Mouse (Mus musculus) erythroid progenitor cell, adult 5-6 weeks (primary cell): ENCODE results near the gene Cplx3. TPM values are rescaled to one million over a fixed set of nuclear protein-coding genes. Genes with fewer than 3 reads are reported as not detected.
A peak's percentile ranks its signal among the peaks of the same experiment; 100 is the strongest.

ENCODE experiments used
- ATAC-seq: replicated peaks from 2 replicates; pipeline ENCODE4 v1.8.0; 2016; ENCODE audit warnings: moderate number of reproducible peaks, mild to moderate bottlenecking, moderate TSS enrichment, inconsistent platforms; ENCODE audit not compliant: poor library complexity, low FRiP score, severe bottlenecking
- total RNA-seq, 2 experiments: library from RNA; stranded (forward) in 1 of 2; stranded (reverse) in 1 of 2; fragments of 150-400 nt in 1 of 2; fragments of 186-747, 209-891 nt in 1 of 2; gene quantifications; 2 replicates each; pipeline versions ENCODE4 v1.2.3 to v1.2.4; 2015 to 2017; ENCODE audit warnings: low replicate concordance in 2 of 2

The Cplx3 gene
- total RNA-seq (2015; ENCODE audit: low replicate concordance) (not detected in 2 replicates), total RNA-seq (2017; ENCODE audit: low replicate concordance) (not detected in 2 replicates)

DNA sequence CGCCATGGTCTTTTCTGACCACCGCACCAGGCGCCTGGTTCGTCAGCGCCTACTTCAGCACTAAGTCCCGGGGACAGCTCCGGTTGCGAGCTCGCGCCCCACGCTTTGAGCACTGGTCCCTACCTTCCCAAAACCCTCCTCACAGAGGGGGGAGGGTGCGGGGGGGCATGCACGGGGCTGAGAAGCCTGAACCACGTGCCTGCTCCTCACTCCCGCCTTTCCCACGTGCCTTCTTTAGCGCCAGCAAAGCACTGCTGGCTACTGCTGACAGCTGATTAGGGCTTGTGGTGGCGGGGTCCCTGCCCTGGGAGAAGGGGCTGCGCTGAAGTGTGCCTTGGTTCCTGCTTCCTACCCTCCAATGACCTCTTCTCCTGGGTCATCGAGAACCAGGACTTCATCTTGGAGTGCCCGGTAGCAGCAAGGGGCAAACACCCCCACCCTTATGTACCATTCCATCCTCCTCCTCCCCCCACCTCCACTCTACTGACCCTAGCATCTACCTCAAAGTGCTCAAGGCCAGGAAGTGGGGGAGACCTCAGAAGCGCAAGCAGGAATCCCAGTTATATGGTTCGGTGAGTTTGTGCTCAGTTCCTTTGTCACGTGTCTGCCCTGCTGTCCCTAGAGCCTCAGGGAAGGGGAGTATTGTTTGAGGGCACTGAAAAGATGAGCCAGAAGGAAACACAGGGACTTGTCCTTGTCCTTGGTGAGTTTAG, at the start of gene Cplx3:
Gene Cplx3, minus strand, starts transcription at position 143 of the 713 bp plus-strand sequence.
- no peak for ATAC-seq

DNA sequence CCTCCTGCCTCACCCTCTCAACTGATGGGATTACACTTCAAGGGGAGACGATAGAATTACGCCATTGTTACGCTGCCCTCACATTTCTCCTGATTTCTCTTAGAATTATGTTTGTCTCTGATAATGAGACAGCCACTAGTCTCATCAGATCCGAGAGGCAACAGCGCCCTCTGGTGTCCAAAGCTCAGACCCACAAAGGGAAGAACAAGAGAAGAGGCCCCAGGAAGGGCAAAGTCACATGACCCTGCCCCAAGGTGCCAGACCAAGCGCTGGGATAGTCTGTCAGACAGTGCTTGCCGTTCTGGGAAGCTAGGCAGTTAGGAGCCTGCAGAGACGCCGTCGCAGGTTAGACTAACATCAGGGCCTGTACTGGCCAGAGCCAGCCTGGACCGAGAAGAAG, 49.7 kb upstream of the Cplx3 start:
- peak; percentile 71 for ATAC-seq

DNA sequence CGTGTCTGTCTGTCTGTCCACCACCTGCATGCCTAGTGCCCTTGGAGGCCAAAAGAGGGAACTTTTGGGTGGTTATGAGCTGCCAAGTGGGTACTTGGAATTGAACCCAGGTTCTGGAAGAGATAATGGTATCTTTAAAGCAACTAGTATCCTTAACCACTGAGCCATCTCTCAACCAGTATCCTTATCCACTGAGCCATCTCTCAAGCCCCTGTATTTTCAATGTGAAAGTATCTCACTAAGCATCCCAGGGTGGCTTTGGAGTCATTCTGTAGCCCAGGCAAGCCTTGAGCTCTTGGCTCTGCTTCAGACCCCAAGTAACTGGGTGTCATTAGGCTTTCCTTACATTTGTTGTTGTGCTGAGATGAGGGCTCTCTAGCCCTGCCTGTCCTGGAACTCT, 48.9 kb upstream of the Cplx3 start:
- ATAC-seq: no peak

DNA sequence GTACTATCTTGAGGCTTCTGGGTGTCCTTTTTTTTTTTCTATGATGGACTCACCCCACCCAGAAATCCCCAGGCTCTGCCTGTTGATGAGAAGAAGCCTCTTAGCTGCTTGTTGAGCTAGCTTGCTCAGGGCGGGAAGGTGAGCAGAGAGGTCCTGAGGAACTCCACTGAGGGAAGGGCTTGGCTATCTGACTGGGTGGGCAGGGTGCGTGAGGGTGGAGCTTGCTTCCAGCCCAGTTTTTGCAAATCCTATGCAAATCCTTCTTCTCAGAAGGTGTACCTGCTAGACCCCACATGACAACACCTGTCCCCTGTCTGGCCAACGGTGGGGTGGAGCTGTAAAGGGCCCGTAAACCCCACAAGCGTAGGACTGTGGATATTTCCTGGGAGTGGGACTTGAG, 47.2 kb upstream of the Cplx3 start, which contains the start of gene Csk:
Gene Csk, minus strand, starts transcription at position 349 of the 400 bp plus-strand sequence.
- no peak for ATAC-seq

DNA sequence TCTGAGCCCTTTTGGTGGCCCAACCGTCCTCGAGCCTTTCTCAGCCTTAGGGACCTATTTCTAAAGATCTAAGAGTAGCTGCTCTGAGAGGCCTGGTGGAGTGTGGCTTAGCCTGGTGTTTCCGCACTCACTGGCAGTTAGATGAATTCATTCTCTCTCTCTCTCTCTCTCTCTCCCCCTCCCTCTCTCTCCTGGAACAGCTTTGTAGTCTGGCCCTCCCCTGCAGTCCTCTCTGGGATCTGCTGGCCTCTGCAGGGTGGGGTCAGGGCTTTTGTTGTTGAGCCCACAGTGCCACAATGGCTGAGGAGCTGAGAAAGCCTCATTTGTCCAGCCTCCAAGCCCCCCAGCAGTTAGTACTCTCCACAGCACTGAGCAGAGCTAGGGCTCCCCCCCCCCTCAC, 46.8 kb upstream of the Cplx3 start:
- ATAC-seq: no peak

DNA sequence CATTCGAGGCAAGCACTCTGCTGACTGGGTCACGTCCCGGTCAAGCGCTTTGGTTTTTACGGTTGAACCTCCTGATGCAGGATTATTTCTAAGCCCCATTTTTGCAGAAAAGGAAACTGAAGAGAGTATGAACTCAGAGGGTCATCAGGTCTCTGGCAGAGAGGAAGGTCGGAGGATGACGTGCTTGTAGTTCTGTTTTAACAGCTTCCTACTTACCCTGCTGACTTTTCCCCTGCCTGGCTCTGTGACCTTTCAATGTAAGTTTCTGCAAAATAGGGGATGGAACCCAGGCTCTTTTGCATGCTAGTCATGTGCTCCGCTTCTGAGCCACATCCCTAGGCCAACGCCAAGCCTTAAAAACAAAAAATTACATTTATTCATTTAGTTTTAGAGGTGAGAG, 46.3 kb upstream of the Cplx3 start:
- no peak for ATAC-seq

DNA sequence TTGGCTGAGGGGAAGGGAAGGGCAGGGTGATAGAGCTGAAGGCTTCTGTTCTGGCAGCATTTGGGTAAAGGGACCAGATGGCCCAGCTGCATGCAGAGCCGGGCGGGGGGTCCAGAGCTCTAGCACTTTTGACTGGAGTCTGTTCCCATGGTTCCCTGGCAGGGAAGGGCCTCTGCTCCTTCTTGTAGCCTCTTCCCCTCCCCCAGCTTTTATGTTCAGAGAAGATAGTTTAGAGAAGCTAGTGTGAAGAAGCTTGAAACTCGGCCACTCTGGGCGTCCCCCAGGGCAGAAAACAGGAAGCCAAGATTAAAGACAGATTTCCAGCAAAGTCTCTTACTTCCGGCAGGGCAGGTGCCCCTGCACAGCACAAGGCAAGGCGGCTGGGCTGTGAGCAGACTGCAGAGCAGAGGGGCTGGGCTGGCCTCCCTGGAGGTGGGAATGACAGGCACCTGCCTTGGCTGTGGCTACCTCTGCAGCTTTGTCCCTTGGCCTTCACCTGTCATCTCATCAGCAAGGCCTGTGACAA, 44.8 kb upstream of the Cplx3 start:
- ATAC-seq: no peak

DNA sequence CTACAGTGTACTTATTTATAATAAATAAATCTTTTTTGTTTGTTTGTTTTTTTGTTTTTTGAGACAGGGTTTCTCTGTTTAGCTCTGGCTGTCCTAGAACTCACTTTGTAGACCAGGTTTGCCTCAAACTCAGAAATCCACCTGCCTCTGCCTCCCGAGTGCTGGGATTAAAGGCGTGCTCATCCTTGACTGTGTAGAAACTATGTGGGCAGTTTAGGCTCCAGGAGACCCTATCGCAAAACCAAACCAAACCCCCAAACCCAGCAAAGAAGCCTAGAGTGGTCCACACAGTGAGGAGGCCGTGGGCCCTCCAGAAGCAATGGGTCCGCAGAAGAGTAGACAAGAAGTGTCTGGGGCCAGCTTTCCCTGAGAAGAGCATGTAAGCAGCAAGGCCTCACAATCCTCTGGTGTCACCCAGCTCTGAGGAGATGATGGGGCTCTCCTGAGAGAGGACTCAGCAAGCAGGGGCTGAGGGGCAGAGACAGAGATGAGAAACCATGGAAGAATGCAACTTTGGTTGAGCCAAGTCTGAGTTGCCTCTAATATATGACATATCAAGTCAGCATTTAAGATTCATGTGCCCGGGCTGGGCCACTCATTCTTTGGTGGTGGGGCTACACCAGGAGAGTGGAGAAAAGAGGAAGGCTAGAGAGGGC, 44.2 kb upstream of the Cplx3 start:
- ATAC-seq: no peak

DNA sequence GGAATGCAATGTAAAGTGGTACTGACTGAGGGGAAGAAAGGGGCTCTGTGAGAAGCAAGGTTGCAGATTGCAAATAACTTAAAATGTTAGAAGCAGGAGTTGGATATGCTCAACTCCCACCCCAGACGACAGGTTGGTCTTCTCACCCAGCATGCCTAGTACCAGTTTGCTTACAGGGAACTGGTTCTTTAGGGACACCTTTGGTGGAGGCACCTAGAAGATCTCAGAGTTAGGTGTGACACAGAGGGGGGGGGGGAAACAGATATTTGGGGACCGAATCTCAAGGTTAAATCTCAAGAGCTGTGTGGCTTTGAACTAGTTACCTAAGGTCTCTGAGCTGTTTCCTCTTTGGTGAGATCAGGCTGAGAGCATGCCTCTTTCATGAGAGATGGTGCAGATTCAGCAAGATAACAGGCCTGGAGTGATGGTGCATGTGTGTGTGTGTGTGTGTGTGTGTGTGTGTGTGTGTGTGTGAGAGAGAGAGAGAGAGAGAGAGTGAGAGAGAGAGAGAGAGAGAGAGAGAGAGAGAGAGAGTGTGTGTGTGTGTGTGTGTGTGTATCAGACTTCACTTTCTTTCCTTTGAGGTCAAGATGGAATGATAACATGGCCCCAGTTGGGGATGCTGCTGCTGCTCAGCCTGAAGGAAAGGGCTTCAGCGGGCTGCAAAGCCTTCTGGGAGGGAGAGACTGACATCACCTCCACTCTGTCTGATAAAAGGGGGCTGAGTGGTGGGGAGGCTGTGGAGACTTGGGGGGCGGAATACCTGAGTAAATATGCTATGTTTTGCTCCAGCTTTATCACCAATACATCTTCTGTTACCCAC, 41.4 kb upstream of the Cplx3 start:
- no peak for ATAC-seq

DNA sequence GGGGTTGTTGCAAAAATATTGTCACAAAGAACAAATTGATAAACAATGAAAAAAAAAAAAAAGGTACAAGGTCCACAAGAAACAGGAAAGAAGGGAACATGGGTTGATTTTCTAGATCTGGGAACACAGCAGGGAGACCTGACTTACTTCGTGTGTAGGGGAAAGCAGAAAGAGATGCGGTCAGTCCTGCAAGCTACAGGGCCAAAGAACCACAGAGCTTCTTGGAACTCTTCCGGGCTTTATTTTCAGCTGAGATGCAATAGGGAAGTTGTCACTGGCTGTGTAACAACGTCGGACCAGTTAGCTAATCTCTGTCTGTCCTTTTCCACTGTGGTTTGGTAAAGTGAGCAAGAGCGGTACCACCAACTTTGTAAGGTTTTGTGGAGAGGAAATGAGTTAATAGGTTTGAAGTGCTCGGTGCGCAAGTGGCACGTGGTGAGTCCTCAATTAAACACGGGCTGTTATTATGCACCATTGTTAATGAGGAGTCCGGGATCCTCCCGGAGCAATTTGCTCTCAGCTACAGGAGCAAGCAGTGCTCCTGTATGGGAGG, 40.5 kb upstream of the Cplx3 start:
- no peak for ATAC-seq

DNA sequence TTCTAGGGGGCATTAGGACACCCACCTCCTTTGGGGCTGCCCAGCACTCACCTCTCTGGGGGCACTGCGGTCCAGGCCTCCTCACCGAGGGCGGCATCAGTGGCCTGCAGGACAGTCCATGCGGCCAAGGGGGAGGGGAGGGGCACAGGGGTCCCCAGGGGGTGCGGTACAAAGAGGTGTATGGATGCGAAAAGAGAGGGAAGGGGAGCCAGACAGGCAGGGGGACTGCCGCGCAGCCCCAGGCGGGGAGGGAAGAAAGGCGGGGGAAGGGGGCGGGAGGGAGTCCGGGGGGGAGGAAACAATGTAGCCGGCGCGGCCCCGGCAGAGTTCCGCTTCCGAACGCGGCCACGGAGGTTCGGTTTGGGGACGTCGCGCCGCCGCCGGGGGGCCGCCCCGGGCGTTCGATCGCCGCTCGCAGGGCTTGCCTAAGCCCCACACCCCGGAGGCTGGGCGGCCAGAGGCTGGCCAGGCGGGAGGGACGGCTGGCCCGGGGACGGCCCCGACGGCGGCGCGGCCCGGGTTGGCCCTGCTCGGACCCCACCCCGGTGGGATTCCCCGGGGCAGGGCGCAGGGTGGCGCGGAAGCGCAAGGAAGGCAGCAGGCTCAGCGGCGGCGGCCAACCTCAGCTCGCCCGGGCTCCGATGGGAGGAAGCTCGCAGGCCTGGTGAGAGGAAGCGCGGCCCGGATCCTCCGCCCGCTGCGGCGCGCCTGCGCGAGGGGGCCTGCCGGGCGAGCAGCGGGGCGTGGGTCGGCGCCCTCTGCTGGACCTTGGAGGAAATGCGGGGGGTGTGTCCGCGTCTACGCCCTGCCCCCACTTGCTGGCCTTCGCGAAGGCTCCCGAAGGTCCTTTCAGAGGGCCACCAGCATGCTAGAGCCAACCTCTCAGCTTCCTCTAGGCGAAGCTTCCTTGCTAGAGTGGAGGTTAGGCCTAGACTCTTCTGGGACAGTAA, 39.1 kb upstream of the Cplx3 start:
- peak; percentile 74 for ATAC-seq

DNA sequence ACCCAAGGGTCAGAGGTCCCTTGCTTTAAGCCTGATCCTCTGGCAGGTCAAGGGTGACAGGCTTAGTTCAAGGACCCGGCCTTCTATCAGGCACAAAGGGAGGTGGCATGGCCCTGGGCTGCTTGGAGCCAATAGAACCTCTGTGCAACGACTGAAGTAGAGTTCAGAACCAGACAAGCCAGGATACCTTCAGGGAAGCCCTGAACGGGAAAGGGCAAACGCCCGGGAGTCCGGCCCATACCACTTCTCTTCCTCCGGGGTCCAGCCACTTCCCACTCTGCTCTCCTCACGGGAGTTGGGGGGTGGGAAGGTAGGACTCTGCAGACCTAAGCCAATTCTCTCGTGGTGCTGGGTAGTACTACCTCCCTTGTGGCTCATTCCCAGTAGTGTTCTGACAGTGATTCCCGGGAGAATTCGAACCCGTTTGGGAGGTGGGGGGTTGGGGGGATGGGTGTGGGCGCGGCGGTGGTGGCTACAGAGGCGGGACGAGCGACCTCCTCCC, 38.4 kb upstream of the Cplx3 start:
- ATAC-seq: no peak

DNA sequence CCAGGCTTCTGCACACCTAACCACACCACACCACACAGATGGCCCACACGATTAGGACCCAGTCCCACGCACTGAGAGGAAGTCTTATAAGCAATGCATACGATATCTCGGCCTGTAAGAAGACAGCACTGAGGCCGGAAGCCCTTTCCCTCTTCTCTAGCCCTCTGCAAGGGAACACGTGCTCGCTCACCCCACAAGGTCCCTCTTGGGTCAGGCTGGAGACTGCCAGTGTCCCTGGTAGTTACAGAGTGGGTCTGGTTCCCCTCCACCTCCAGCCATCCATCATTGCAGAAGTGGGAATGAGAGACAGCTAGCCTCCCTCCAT, 37.7 kb upstream of the Cplx3 start:
- peak; percentile 41 for ATAC-seq

DNA sequence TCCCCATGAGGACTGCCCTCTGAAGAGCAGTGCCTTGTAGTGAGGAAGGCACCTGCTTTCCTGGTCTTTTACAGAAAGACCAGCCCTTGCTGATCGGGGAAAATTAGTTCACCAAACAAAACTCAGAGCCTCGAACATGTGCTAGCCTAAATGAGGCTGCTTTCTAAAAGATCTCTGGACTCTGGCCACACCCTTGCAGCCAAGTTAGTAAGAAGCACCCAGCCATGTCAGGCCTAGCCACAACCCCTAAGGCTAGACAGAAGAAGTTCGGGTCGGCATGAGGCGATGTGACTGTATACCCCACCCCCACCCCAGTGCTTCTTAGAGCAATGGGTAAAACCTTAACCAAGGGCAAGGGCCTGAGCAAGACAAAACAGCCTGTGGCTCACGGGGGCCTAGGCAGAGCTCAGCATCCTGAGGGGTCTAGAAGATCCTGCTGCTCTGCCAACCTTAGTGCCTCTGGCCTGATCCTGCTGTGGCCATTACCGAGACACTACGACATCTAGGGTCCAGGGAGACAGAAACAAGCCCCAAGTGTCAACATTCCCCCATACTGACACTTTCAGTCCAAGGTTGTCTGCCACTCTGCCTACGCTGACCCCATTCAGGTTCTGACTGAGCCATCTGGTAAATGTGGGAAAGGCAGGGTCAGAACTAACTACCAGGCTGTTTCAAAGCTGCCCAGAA, 37.2 kb upstream of the Cplx3 start:
- ATAC-seq: 0 out of 2 replicates have a peak, but pooled peaks have one; percentile 28

DNA sequence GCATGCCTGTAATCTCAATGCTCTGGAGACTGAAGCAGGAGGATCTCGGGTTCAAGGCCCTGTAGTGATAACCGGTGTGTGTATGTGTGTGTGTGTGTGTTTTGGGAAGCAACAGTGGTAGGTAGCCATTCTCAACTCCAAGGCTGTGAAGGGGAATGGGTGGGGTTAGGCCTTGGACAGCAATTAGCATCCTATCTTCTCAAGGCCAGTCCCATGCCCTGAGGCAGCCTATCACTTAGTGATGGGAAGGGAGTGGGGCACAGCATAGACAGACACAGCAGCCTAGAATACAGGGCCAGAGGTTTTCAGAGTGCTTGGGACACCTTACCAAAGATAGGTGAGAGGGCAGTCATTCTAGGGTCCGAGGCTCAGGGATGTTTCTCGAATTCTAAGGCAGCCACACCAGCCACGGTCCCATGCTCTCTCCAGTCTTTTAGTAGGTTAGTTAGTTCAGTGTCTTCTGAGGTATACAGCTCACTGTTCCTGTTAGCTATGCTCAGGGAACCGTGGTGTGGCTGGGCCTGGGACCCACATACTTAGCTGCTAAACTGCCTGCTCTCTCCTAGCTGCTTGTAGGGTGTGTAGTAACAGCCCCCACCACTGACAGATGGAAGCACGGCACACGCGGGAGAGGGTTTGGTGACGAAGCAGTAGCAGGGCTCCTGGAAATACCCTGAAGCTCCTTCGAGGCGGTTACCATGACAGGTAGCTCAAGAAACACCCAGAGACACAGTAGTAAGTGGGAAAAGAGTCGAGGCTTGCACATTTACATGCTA, 35.9 kb upstream of the Cplx3 start:
- ATAC-seq: peak; percentile 28

DNA sequence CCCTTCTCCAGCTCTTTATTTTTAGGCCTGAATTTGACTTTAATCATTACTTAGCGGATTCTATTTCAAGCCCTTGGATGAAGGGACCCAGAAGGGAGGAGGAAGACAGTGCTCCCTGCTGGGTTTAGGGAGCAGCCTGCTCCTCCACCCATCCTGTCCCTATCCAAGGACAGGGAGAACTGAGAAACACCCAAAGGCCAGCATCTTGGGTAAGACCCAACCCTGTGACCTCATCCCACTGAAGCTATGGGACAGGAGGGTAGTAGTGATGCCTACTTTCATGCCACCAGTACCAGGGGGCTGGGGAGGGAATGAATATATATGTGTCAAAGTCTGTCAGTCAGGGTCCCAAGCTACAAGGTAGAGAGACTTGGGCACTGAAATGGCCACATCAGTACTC, 34.9 kb upstream of the Cplx3 start:
- no peak for ATAC-seq

DNA sequence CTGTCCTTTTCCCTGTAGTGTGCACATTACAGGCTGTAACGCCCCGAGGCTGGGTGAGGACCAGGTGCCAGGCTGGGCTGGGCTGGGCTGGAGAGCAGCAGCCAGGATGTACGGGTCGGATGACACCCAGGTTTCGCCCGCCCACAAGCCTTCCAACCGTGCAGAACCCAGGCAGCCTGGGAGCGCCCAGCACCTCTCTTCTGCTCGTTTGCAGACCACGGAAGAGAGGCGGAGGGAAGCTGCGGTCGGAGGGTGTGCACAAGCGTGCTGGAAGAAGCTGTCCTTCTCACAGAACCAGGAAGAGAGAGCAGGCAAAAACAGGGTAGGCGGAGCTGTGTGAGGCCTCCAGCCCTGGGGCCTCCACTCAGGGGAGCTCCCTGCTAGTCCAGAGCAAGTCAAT, 34.3 kb upstream of the Cplx3 start:
- peak; percentile 54 for ATAC-seq
